Mouse (Mus musculus): ENCODE measurements around the gene Snx17.
A peak's percentile ranks its signal among the peaks of the same experiment; 100 is the strongest.

The Snx17 gene

GRCm38 (mm10) chr5:31192939-31193630 lies at the start of gene Snx17, which contains the start of gene Eif2b4:
Gene Snx17 (plus strand): TSS chr5:31193227.
Gene Eif2b4 (minus strand): TSS chr5:31193430.
- peak; percentile 99 to 100 for DNase-seq

- DNase-seq = no peak
Measured at GRCm38 (mm10) chr5:31149781-31150180, 43.2 kb upstream of the Snx17 start.

- no peak for DNase-seq
Measured at GRCm38 (mm10) chr5:31151746-31152145, 41.3 kb upstream of the Snx17 start.

DNA sequence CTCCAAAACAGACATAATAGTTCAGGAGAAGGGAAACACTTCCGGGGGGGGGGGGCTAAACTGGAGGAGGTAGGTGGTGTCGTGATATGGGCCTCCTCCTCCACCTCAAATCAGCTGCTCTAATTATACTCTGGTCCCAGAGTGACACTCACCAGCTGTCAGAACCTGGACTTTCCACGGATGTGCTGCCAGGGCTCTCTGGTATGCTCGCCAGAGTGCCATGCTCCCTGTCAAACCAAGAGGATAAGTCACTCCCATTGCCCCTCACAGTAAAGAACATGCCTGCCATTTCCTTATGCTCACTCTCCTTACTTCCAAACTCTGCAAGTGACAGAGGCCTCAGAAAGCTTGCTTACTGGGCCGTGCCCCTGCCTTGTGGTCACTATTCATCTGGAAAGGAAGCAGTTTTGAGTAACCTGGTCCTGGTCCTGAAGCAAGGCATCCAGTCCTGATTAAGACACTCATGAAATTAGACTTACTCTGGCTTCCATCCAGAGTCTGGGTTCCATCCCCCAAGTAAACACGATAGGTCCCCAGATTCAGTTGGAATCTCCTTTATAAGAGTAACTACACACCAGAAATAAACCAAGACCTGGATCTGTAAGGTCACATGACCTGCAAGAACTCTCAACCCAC lies 39.4 kb upstream of the Snx17 start:
- DNase-seq = peak in 1 of 2 experiments; percentile 25

DNA sequence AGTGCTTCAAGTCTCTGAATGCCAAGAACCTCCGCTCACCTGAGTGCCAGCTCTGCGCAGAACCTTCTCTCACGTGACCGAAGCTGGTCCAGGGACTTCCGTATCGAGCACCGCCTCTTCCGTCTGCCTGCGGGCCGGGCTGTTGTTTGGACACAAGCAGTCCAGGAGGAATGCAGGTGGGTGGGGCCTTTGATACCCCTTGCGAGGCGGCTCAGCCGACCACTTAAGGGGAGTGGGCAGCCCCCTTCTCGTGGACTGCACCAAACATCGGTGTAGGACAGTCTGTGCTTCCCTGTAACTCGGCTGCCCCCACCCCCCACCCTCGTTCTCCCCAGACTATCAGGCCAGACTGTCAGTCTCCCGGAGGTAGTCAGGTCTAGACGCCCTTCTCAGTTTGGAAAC lies 38.9 kb upstream of the Snx17 start, which contains the start of gene Mpv17:
Gene Mpv17 (minus strand): TSS at position 100 of the 402 bp plus-strand sequence.
- peak; percentile 90 to 93 for DNase-seq

DNA sequence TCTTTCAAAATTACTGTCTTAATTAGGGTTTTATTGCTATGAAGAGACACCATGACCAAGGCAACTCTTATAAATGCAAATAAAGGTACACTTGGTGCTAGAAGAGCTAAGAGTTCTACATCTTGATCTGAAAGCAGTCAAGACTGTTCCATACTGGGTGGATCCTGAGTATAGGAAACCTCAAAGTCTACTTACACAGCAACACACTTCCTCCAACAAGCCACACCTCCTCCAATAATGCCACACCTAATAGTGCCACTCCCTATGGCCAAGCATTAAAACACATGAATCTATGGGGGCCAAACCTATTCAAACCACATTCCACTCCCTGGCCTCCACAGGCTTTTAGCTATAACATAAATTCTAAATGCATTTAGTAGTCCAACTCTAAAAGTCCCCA lies 30.6 kb upstream of the Snx17 start:
- DNase-seq = no peak

DNA sequence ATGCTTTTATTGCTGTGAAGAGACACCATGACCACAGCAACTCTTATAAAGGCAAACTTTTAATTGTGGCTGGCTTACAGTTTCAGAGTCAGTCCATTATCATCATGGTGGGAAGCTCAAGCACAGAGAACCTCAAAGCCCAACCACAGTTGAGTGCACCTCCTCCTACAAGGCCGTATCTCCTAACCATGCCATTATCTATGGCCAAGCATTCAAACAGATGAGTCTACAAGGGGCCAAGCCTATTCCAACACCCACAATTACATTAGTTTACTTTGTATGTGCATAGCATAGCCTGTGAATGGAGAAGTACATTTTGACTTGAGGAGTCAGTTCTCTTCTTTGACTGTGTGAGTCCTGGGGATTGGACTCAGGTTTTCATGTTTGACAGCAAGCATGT lies 28.1 kb upstream of the Snx17 start:
- no peak for DNase-seq

GRCm38 (mm10) chr5:31168630-31169029 lies 24.4 kb upstream of the Snx17 start:
- no peak for DNase-seq

DNA sequence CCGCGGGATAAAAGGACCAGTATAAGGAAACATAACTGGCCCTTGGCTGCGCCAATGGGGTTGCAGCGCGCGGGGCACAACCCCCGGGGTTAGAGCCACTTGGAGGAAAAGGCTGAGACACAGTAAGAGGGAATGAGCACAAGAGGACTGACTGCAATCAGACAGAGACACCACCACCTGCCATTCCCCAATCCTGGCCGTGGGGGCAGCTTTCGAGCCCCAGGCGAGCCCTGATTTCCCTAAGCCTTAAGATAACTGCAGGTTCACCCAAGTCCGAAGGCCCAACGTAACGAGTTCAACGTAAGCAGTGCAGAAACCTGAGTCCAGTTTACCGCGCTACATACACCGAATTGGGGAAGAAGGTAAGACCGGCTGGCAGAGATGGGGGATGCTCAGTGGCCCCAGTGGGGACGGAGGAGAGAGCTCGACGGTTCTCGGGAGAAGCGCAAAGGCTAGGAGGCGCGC lies 13.7 kb upstream of the Snx17 start:
- DNase-seq = peak in 1 of 2 experiments; percentile 36

DNA sequence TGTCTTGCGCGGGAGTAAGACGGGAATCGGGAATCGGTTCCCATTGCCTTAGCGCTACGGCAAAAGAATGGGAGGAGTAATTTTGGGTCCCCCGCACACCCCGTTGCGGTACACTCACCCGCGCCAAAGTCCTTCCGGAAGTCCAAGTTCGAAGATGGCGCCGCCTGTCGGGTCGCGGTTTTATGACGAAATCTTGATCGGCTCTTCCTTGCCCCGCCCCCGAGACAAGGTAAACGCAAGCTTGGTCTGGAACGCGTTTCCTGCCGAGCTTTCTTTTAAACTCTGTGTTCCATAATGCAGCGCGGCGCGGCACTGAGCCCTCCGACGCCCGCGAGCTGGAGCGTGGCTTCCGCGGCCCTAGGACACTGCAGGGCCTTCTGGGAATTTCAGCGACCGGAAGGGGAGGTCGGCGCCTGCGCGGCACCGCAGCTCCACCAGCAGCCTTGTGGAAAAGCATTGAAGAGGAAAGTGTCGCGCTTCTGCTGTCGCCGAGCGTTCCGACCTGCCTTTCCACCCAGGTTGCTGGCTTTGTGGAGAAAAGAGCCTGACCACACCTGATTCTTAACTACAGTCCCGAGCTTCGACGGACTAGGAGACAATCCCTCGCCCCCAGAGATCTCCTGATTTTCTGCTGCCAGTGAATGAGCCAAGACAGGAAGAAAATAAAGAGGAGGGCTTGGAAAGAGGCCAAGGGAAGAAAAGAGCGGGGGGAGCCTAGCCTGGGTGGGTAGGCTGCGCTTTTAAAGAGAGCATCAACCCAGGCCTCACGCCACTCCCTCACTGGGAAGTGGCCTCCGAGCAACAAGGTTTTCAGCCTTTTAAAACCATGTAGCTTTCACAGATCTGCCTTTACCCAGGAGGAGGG lies 13.0 kb upstream of the Snx17 start, which contains the start of the genes Gm29609 and Gtf3c2:
Gene Gm29609 (minus strand): TSS at position 146 of the 865 bp plus-strand sequence.
Gene Gtf3c2 (minus strand): TSS at position 379 of the 865 bp plus-strand sequence.
- DNase-seq = peak; percentile 95 to 96

DNA sequence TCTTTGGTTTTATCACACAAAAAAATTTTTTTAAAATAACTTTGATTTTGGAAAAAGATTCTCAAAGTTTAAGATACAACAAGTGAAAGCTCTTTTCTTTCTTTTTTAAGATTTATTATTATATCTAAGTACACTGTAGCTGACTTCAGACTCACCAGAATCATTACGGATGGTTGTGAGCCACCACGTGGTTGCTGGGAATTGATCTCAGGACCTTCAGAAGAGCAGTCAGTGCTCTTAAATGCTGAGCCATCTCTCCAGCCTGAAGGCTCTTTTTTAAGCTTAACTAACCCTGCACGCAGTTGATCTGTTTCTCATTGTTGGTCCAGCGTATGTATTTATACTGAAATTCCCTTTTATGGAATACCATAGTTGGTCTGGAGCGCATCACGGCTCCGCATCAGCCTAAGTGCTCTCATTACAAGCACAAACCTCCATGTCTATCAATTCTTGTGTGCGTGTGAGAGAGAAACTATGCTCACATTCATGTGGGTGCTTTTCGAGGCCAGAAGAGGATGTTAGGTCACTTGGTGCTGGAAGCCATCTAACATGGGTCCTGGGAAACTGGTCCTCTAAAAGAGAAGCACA lies 11.8 kb upstream of the Snx17 start:
- no peak for DNase-seq

- DNase-seq = no peak
Measured at GRCm38 (mm10) chr5:31183678-31184077, 9.3 kb upstream of the Snx17 start.

DNA sequence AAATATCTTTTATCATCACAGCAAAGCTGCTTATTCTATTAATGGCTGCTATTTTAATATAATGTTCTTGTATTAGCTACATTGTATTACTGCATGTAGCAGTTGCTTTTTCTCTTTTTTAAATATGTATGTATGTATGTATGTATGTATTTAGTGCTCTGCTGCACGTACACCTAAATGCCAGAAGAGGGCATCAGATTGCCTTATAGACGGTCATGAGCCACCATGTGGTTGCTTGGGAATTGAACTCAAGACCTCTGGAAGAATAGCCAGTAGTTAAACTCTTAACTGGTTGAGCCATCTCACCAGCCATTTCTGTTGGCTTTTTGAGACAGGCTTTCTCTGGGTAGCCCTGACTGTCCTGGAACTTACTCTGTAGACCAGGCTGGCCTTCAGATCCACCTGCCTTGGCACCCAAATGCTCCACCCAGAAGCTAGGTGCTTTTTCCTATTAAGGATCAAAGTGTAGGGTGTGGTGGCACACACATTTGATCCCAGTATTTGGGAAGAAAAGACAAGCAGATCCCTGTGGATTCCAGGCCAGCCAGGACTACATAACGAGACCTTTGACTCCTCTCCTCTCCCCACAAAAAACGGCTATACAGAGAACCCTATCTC lies 4.7 kb upstream of the Snx17 start:
- DNase-seq = no peak

DNA sequence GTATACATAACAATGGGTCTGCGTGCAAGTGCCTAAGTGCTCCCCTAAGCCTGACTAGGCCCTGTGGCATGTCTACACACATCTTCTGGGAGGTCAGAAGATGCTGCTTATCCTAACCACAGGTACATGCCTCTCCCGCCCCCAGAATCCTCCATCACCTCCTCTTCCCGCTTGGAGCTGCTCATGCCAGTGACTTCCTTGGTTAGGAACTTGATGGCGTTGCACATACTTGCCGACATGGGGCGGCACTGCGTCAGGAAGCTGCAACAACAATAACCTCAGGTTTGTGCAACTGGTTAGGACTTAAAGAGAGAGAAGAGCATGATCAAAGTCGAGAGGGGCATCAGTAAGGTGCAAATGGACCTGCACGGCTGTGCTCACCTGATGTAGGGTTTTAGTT lies 2.8 kb upstream of the Snx17 start:
- DNase-seq = no peak

DNA sequence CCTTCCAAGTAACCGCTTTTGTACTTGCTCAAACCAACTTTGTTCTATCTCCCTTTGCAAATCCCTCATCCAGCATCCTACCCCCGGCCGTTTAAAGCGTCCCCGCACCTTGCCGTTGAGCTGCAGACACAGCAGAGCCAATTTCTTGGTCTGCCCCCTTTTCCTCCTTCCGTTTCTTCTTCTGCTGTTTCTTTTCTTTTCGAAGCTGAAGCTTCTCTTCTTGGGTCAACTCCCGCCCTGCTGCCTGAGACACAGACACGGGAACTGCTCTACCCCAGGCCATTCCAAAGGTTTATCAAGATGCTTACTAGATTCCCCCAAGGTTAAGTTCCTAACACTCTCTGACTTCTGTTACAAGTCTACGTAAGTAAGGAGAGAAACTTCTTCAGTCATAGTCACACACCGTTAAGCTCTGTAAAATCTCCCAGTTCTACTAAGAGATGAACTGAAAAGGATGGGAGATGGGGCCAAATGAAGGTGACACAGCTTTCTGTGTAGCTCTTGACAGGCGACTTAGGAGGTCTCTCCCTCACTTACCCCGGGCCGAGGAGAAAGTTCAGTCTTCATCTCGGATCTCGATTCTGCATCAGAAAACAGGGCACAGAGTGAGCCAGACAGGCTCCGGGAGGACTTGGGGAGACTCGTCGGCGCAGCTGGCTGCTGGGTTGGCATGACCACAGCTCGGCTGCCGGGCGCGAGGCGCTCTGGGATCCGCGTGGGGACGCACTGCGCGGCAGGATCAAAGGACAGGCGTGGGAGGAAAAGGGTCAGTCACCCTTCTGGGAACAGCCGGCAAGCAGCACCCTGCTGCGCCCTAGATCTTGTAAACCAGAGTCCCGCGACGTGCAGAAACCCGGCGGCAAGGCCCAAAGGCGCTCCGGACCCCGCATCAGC lies 735 bp upstream of the Snx17 start:
- DNase-seq = no peak

DNA sequence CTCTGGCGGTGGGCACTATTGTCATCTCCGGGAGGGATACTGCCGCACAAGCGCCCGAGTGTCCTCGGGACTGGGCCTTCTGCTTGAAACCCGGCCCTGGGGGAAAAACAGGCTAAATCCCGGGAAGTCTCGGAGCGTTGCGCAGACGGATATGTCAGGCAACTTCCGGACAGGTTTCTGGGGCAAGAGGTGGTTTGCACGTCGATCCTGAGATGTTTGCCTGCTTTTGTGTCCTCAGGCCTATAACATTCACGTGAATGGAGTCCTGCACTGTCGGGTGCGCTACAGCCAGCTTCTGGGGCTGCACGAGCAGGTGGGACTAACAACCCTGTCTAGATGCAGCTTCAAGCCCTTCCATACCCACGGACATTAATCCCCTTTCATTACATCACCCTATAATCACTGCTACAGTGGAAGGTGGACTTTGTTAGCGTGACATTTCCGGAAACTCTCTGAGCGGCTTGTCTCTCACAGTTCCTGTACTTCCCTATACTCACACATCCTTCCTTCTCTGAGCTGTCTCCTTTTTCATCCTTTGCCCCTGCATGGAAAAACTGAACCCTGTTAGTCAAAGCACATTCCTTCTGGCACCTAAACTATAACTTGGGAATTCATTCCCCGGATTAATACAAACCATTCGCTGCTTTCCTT lies 729 bp downstream of the Snx17 start:
- no peak for DNase-seq

DNA sequence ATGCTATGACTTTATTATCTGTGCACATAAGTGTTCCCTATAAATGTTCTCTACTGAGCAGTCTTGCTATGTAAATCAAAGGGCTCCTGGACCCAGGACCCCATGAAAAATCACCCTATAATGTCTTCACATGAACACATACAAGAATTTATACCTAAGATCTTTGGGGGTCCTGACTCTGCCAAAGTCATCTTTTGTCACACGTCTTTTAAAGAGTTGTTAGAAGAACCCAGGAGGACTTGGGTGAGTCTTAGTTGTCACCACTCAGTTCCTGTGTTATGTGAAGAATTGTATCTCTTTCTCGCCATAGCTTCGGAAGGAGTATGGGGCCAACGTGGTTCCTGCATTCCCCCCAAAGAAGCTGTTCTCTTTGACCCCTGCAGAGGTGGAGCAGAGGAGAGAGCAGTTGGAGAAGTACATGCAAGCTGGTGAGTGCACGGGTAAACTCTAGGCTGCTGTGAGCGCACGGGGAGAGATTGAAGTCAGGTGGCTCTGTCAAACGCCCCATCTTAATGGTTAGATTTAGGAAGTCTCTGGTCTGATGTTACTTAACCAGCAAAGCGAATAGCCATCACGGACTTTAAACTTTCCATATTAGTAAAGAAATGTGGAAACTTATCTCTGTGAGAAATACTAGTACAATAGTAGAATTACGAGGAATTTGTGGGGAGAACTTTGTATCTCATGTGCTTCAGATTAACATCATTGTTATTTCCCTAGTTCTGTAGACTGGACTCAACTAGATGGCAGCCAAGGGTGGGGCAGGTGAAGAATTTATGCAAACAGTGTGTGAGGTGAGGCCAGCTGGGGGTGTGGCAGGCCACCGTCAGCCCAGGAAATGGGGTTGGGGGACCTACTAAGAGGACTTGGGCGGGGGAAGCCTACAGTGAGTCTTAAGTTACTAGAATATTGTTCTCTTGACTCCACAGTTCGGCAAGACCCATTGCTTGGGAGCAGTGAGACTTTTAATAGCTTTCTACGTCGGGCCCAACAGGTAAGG lies 1.8 kb downstream of the Snx17 start:
- DNase-seq = no peak

DNA sequence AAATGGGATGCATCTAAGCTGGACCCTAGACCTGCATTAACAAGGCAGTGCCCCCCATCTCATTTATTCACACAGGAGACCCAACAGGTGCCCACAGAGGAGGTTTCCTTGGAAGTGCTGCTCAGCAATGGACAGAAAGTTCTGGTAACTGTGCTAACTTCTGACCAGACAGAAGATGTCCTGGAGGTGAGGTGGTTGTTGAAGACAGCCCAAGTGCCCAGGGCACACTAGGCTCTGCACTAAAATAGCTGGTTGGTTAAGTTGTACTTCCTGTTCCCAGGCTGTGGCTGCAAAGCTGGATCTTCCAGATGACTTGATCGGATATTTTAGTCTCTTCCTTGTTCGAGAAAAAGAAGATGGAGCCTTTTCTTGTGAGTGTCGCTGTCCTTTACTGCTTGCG lies 2.6 kb downstream of the Snx17 start:
- DNase-seq = no peak

- DNase-seq = no peak
Measured at GRCm38 (mm10) chr5:31196207-31196606, 3.2 kb downstream of the Snx17 start.
